Mouse (Mus musculus) liver, embryonic 14.5 days (tissue): ENCODE data around the gene Ntn1.

Source experiments
- CTCF ChIP-seq: IDR thresholded peaks from 2 replicates; pipeline ENCODE4 v1.5.1; 2016; ENCODE audit warnings: antibody characterized with exemption, low read depth, control low read depth
- EP300 ChIP-seq: IDR thresholded peaks from 2 replicates; pipeline ENCODE4 v1.6.1; 2016; ENCODE audit warnings: antibody characterized with exemption, low read depth

DNA sequence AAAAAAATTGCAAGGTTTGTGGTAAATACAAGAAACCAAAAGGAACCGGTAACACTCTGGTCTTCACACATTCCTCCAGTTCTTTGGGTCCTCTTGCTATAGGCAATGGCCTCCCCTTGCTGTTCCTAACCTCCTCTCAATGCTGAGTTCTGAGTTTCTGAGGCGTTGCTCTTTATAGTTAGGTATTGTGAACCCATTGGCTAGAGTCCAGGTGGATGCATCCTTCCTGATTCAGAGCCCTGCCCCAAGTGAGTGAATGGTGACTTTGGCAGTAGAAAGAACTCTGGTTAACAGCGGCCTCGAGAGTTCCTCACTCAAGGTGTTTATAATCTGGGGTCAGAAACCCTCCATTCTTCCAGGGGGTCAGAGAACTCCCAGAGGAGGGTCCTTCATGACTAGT is 5.9 kb downstream of the Ntn1 start:
- TF ChIP-seq CTCF, result no peak
- no peak for TF ChIP-seq EP300
